Mouse (Mus musculus): ENCODE data around the gene Exosc5.
A peak's percentile ranks its signal among the peaks of the same experiment; 100 is the strongest.

Gene Exosc5

DNA sequence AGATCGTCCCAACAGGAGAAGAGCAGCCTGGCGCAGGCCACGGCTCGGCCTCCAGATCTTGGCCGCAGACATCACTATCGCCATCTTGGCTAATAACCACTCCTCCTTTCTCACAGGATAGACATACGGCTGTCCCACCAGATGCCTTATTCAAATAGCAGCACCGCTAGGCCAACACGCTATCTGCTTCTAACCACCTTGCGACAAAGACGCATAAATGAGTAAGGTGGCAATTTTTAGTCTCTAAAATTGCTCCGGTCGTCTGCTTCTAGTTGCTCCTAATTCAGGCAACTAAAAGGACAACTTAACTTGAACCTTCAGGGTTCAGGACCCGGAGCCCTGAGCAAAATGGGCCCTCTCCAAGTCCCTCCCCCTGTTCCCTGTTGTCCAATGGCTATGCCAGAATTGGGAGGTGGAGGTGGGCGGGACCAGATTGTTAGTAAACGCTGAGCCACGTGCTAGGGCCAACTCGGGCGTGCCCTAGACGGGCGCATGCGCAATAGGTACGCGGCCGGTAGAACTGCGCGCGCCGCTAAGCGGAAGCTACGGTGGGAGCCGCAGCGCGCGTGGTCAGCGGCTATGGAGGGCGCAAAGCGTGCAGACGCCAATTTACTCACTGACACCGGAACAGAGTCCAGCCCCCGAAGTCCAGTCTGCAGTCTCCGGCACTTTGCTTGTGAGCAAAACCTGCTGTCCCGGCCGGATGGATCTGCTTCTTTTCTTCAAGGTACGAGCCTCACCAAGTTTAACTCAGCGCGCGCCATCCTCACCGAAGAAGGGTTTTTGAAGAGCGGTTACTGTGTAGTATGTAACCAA, at the start of gene Exosc5, which contains the start of gene Bckdha:
Gene Exosc5, plus strand, starts transcription at position 508 of the 816 bp plus-strand sequence.
Gene Bckdha, minus strand, starts transcription at position 325 of the 816 bp plus-strand sequence.
- DNase-seq: peak; percentile 98 to 99

DNA sequence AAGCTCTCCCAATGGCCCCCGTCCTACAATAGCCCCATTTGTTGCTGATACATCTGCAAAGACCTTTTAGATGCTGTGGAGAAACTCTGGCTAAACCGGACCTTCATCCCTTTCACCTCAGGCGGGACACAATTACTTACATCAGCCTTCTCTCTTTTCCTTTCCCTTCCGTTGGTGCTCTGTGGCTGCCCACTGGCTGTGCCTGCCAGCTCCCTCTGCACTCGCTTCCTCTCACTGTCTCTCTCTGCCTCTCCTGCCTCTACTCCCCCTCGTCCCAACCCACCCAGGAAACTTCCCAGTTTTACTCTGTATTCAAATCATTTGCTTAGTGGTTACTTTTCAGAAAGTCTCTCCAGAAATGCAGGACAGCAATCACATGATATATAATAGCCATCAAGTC, 48.9 kb upstream of the Exosc5 start:
- DNase-seq: no peak

GRCm38 (mm10) chr7:25611501-25611900, 47.5 kb upstream of the Exosc5 start:
- DNase-seq: no peak

GRCm38 (mm10) chr7:25614086-25614485, 44.9 kb upstream of the Exosc5 start:
- DNase-seq: no peak

DNA sequence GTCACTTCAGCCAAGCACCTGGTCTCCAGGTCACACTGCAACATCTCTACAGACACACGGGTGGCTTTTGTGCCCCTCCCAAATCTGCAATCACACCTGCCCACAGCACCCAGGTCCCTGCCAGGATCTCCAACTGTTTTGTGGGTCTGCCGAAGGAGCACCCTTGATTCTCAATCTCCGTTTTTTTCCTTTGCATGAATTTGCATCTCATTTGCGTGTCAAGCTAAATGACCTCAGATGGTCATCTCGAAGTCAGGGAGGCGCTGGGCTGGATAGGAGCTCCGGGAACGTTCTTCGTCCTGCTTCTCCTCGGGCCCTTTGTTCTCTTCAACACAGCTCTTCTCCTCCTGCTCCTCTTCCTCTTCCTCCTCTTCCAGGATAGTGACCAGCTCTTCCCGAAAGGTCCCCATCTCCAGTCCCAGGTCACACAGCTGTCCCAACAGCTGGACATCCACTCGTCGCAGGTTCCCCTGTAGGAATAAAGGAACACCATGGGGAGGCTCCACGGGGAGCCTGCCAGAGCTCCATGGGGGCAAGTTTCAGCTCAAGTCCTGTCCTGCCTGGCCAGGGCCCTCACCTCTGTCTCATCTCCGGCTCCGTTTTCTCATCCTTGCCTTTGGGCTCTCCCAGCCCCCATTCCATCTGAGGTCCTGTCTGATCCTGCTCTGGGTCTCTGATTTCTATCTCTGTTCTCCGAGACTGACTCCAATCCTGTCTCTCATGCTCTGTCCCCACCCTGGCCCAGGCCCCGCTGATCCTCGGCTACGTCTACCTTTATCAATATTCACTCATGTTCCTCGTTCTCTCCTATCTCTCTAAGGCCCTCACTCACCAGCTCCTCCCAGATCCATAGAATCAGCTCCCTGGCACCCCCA, 43.9 kb upstream of the Exosc5 start:
- DNase-seq: no peak

GRCm38 (mm10) chr7:25615706-25616011, 43.3 kb upstream of the Exosc5 start, which contains the start of gene Erich4:
Erich4 (minus strand) TSS chr7:25615892.
- DNase-seq: peak in 1 of 2 experiments; percentile 3

DNA sequence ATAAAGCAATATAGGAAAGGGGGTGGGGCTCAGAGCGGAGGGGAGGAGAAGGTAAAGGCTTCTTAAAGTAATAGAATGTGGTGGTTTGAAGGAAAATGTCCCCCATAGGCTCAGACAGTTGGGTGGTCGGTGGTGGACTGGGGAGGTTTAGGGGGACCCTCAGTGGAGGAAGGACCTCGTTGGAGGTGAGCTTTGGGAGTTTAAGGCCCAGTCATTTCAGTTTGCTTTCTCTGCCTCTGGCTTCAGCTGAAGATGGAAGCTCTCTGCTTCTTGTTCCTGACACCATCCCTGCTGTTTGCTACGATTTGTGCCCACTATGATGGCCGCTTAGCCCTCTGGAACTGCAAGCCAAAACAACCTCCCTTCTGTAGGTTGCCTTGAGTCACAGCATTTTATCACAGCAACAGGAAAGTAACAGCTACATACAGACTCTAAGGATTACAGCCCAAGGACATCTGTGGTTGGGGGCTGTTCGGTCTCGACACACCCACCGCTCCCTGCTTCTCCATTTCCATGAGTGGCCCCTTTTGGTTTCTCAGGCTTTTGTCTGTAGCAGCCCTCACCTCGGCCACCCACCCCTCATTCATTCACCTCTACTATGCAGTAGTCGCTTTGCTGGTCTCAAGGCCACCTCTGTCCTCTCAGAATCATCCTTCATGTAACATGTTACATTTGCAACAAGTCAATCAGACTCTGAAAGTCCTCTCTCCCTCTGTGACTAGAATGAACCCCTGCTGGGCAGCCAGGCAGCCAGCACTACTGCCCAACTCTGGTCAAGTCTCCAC, 41.4 kb upstream of the Exosc5 start:
- peak in 1 of 2 experiments; percentile 2 for DNase-seq

DNA sequence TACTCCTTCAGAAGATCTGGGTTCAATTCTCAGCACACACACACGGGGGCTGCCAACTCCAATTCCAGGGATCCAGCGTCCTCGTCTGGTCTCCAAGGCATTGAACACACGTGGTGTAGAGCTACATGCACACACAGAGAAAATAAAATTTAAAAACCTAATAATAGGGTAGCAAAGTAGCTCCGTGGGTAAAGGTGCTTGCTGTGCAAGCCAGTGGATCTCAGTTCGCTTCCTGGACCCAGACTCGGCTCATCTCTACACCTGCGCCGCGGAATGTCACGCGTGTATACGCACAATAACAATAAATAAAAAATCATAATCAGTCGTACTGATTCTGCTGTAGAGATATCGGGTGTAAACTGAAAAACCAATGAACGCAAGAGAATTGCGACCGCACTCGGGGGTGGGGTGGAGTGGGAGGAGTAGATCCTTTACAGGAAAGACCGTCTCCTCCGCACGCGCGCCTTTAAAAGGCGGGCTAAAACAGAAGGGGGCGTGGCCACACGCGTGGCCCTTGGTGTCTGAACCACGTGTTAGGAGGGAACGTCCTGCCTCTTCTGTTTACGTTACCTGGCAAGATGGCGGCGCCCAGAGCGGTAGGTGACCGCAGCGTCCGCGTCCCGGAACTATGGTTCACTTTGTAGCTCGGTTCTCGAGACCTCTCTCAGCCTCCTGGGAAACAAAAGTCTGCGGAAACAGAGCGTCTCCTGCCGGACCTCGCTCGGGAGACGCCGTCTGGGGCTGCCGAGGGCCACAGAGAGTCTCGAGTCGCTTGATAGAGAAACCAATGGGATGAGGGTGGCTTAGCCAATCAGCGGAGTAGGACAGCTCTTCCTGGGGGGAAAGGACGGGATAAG, 39.9 kb upstream of the Exosc5 start, which contains the start of gene Dmac2:
Gene Dmac2, plus strand, starts transcription at position 550 of the 857 bp plus-strand sequence.
- peak; percentile 94 to 96 for DNase-seq

DNA sequence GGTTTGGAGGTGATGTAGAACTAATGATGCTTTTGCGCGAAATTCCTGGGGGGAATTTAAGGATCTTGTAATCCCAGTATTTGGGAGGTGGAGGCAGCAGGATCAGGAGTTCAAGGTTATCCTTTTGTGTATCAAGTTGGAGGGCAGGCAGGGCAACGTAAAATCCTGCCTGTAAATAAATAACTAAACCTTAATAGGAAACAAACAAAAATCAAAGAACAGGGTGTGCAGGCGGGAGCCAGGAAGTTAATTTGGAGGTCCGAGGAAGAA, 39.3 kb upstream of the Exosc5 start:
- peak in 1 of 2 experiments; percentile 1 for DNase-seq

DNA sequence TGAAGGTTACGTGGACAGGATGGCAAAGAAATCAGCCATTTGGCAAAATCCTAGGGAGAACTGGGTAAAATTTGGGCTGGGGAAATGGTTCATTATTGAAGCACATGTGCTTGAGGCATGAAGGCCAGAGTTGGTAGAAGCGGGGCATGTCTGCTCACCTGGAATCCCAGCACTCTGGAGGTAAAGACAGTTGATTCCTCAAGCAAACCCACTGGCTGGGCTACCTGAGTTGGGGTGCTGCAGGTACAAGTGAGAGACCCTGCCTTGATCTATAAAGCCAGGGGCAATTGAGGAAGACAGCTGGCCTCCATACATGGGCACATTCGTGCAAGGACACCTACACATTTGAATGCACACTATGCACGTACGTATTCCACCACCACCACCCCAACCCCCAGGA, 38.9 kb upstream of the Exosc5 start:
- peak; percentile 1 to 7 for DNase-seq

- peak; percentile 0 to 6 for DNase-seq
Observed at GRCm38 (mm10) chr7:25620751-25621150, 38.2 kb upstream of the Exosc5 start.

DNA sequence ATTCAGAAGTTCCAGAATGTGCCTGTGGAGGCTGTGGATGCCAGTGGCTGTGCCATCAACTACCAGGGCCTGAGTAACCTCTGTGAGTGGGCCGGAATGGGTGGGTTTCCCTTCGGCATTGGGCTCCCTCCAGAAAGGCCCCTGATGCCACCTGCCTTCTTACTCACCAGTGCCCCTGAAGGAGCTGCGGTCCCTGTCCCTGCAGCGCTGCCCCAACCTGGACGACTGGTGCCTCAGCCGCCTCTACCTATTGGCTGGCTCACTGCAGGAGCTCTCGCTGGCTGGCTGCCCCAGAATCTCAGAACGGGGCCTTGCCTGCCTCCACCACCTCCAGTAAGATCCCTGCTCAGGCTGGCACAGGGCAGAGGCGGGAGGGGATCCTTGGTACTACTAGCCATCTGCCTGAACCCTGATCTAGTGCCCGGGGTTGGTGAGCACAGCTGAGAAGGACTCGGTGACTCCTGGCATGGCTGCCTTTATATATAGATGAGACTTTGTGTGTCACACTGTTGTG, 35.0 kb upstream of the Exosc5 start:
- DNase-seq: peak in 1 of 2 experiments; percentile 8

DNA sequence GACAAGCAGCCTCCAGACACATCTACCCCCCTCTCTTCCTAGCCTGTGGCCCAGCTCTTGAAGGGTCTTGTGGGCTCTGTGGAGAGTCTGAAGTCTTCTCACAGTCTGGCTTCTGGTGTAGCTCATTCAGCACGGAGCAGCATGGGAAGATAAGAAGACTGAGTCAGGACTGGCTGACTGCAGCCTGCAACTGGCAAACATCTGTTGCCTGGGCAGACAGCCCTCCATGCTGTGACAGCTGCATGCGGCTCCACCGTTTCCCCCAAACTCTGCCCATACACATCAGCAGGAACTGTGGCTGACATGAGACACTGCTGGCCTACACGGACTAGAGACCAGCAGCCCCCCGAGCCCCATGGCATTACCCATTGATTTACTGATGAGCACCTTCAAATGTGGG, 34.1 kb upstream of the Exosc5 start:
- peak in 1 of 2 experiments; percentile 7 for DNase-seq

GRCm38 (mm10) chr7:25625594-25626250, 33.2 kb upstream of the Exosc5 start:
- peak; percentile 62 to 64 for DNase-seq

DNA sequence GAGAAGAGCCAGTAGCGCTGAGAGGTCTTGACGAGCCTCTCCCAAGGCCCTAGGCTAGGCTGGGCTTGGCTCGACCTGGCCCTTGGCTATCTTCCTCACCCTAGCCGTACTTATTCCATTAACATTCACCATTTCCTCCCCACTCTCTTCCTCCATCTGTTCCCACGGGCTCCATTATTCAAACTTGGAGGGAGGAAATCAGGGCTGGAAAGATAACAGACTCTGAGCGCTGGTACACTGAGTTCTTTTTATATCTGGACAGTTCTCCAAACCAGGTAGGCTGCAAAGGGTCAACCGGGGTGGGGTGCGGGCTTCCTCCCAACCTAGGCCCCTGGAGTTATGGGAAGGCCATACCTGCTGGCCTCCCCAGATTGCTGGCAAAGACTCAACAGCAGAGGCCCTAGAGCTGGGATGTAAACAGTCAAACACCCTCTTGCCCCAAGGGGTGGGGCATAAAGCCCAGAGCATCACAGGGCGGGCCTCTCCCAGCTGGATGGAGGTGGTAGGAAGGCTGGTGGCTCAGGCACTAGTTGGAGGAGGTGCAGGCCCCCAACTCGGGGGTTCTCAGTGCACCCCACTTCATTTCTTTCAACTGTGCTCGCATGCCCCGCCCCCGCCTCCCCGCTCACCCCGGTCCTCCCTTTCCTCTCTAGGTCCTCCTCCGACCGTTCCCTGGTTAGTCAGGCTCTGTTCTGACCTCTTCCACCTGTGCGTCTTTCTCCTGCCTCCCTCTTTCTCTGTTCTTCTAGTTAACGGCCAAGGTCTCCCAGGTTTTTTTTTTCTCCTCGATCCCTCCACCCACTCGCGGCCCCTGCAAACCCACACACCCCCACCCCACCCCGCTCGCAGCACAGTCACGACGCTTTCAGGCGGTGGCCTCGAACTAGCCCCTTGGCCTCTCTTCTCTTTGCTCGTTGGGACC, 32.2 kb upstream of the Exosc5 start, which contains the start of gene B3gnt8:
Gene B3gnt8, plus strand, starts transcription at position 146 of the 922 bp plus-strand sequence.
- peak; percentile 54 to 77 for DNase-seq

- peak; percentile 75 to 83 for DNase-seq
Observed at GRCm38 (mm10) chr7:25627431-25628322, 31.3 kb upstream of the Exosc5 start.

- DNase-seq: no peak
Observed at GRCm38 (mm10) chr7:25628323-25628620, 30.7 kb upstream of the Exosc5 start.

- no peak for DNase-seq
Observed at GRCm38 (mm10) chr7:25632679-25633078, 26.3 kb upstream of the Exosc5 start.

GRCm38 (mm10) chr7:25636373-25636772, 22.6 kb upstream of the Exosc5 start:
- DNase-seq: peak; percentile 44 to 64

All from thymus, postnatal 36 days (tissue).